Mouse (Mus musculus) kidney, postnatal 14 days (tissue): ENCODE measurements around the gene Akap13.

Source experiments
- DNase-seq: peaks from one replicate; pipeline ENCODE4 v3.0.0; 2022; ENCODE audit warnings: mixed read lengths

Gene Akap13

DNA sequence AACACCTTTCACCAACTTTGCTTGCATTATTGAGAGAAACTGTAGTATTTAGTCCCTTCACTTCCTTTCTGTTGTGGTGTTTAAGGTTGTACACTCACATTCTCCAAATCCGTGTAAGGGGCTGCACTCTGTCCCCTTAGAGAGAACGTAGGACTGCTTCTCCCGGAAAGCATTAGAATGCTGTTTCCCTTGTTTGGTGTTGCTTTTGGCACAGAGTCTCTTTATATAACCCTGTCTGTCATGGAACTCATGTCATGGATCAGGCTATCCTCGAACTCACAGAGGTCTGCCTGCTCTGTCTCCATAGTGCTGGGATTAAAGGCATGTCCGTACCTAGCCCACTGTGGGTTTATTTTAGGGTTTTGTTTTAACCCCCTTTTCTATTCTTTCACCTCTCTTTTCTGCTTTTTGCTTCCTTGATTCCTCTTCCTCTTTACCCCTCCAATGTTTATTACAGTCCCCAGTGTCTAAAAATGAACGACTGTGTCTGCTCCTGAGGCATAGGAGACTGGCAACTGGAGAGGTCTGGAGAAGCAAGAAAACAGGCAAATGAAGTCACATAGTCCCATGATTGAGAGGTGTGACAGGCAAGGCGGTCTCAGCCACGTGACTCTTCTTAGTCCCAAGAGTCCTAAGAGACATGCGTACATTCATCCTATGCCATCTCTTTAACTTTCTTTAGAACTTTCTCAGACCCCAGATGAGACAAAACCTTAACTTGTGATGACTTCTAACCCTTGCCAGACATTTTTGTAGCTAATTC, 186.3 kb downstream of the Akap13 start:
- DNase-seq = no peak

GRCm38 (mm10) chr7:75642178-75642777, 186.9 kb downstream of the Akap13 start:
- peak; percentile 79 for DNase-seq

- DNase-seq = no peak
Observed at GRCm38 (mm10) chr7:75642846-75643563, 187.7 kb downstream of the Akap13 start.

- DNase-seq = peak; percentile 60
Observed at GRCm38 (mm10) chr7:75643986-75644385, 188.7 kb downstream of the Akap13 start.

- no peak for DNase-seq
Observed at GRCm38 (mm10) chr7:75644585-75644984, 189.3 kb downstream of the Akap13 start.

DNA sequence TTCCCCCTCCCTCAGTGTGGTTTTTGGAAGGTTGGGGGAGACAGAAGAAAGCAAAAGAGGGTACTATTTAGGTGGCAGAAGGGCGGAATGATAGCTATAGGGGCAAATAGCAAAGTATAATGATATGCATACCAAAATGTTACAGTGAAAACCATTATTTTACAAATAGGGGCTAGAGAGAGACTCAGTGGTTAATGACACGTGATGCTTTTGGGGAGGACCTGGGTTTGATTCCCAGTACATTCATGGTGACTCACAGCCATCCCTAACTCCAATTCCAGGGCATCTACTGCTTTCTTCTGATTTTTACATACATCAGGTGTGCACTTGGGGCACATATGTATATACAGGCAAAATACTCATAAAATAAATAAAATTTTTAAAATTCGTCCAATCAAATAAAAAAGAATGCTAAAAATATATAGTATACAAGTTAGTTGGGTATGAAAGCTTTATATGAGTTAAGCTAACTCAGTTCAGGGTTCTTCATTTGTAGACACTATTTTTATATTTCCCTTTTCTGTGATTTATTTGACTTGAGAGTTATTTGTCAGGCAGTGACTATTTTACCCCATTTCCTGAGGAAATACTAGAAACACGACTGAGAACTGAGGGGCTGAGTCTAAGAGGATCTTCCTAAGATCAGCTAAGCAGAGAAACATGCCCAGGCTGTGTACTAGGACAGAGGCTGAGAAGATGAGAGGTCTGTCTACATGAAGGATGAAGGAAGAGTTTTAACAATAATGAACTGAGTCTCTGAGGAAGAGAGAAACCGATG, 190.0 kb downstream of the Akap13 start:
- DNase-seq = no peak

GRCm38 (mm10) chr7:75648051-75648450, 192.7 kb downstream of the Akap13 start:
- DNase-seq = no peak

DNA sequence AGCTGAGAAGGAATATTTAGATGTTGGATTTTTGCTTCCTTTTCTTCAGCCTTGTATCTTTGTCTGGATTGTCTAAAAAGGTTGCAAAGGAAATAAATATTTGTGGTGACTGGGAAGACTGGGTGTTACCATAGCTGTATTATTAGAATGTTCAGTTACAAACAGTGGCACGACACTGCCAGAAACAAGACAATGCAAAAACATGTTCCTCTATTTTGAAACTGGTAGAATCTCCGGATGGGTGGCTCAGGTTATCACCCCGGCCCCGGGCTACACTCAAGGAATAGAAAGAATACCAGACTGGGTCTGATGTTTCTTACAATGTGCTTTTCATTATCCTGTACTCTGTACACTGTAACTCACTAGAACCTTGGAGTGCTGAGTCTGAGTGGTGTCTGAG, 193.6 kb downstream of the Akap13 start:
- peak; percentile 49 for DNase-seq

DNA sequence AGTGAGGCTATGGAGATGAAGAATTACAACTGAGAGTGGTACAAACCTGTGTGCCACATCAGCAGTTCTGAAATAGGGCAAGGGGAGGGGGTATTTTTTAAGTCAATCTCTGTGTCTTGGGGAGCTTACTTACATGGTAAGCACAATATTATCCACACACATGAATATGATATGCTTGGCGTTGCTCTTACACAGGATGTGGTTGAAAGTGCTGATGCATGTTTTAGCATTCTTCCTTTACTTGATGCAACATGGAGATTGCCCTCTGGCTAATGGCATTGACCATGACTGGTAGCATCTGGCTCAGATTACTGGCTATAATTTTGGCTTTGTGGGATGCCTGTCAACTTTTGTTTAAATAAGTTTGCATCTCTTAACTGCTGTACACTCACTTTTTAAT, 194.6 kb downstream of the Akap13 start:
- DNase-seq = no peak

DNA sequence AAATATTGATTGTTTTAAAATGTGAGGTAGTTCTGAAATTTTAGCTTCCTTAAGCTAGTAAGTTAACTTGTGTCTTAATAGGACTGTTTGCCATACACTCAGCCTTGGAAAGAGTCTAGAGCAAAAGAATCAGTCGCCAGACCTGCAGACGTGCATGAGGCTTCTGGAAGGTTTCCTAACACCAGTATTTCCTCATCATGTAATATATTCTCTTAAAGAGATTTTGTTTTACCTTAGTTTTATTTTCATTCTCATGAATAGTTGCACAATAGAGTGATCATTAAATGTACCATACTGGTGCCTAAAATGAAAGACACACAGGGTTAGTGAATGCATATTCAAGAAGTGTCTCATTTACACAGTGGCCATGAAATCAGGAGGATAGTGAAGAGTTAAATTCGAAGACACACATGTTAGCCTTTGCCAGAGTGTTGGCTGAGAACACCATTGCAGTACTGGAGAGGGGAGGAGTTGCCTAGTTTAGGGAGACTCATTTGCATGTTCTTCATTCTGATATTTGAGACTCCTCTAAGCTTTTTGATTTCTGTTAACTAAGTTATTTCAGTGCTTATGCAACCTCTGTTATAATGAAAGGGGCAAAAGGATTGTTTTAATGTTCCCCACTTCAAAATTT, 198.5 kb downstream of the Akap13 start:
- DNase-seq = no peak

DNA sequence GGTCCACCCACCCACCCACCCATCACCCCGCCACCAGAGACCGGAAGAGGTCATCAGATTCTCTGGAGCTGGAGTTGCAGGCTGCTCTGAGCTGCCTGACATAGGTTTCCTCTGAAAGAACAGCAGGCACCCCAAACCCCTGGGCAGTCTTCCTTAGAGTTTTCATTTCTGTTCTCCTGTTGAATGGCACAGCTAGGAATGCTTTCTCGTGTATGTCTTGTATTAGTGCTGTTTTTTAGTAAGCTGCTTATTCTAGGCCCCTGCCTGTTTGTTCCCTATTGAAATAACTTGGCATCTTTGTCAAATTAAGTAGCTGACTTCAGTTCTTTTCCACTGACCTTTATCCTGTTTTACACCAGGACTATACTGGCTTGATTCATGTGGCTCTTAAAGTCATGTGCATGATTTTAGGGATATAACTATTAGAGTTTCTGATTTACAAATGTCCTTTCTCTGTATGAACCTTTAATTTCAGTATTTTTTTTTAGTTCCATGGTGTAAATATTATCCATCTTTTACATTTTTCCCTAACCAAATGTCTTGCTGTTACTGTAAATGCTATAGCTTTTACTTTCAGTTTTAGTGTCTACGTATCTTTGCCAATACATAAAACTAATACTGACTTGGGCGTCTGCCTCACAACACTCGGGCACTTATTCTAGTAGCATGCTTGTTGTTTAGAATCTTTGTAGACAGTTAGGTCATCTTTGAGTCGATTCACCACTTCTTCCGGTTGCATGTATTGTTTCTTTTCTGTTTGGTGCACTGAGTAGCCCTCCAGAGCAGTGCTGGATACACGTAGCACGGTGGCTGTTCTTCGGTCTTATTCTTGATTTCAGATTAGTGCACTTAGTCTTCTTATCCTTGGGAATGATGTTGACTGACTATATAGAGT, 200.1 kb downstream of the Akap13 start:
- no peak for DNase-seq

- no peak for DNase-seq
Observed at GRCm38 (mm10) chr7:75656297-75656852, 201.0 kb downstream of the Akap13 start.

DNA sequence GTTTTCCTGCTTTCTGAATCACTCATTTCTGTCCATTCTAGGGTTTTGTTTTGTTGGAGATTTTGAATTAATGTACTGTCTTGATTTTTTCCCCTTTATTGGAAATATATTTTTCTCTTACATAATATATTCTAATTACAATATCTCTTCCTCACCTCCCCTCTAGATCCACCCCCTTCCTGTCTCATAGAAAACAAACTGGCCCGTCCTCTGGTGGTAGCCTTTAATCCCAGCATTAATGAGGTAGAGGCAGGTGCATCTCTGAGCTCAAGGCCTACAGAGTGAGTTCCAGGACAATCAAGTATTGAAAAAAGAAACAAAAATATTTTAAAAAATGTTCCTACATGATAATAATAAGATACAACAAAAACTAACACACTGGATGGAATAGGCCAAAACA, 201.6 kb downstream of the Akap13 start:
- DNase-seq = no peak

GRCm38 (mm10) chr7:75664455-75664854, 209.1 kb downstream of the Akap13 start:
- DNase-seq = no peak

GRCm38 (mm10) chr7:75666982-75667381, 211.6 kb downstream of the Akap13 start:
- DNase-seq = no peak

GRCm38 (mm10) chr7:75667531-75667930, 212.2 kb downstream of the Akap13 start:
- DNase-seq = no peak

DNA sequence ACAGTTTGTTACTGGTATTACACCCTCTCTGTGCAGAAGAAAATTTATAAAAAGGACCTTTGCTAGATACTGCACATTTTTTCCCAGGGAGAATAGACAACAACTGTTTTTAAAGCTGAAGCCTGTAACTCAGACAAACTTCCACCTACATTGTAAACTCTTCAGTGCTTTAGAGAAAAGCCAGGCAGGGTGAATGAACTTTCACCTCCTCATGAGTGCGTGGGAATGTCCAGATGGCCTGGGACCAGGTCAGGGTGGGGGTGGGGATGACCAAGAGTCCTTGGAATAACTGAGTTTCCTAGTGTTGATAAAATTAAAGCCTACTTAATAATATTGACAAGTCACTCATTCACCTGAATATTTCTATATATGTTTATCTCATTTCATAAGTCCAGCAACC, 213.1 kb downstream of the Akap13 start:
- no peak for DNase-seq

- no peak for DNase-seq
Observed at GRCm38 (mm10) chr7:75669416-75669815, 214.1 kb downstream of the Akap13 start.

GRCm38 (mm10) chr7:75679631-75680030, 224.3 kb downstream of the Akap13 start:
- DNase-seq = no peak

- no peak for DNase-seq
Observed at GRCm38 (mm10) chr7:75682901-75683300, 227.6 kb downstream of the Akap13 start.

GRCm38 (mm10) chr7:75683410-75683809, 228.1 kb downstream of the Akap13 start:
- no peak for DNase-seq
